Mouse (Mus musculus) megakaryocyte, embryonic 14.5 days (primary cell): Measurements from ENCODE around the gene Tnrc6b.

ENCODE experiments used
- FLI1 ChIP-seq: IDR thresholded peaks from 2 replicates; pipeline ENCODE4 v1.6.1; 2012; ENCODE audit warnings: low read length, inconsistent platforms, mixed read lengths
- GATA1 ChIP-seq: IDR thresholded peaks from 3 replicates; pipeline ENCODE4 v1.6.1; 2012; ENCODE audit warnings: mixed read lengths, low read length, inconsistent platforms, borderline replicate concordance

GRCm38 (mm10) chr15:80702910-80703309 is 8.2 kb upstream of the Tnrc6b start:
- no peak for TF ChIP-seq GATA1
- no peak for TF ChIP-seq FLI1
